Mouse (Mus musculus) embryo, embryonic 10 days (tissue): Measurements from ENCODE around the gene Lyzl6.

Experiments used
- DNase-seq: peaks from one replicate; pipeline ENCODE4 v3.0.0-alpha.2; 2015; ENCODE audit warnings: low spot score

Gene Lyzl6

DNA sequence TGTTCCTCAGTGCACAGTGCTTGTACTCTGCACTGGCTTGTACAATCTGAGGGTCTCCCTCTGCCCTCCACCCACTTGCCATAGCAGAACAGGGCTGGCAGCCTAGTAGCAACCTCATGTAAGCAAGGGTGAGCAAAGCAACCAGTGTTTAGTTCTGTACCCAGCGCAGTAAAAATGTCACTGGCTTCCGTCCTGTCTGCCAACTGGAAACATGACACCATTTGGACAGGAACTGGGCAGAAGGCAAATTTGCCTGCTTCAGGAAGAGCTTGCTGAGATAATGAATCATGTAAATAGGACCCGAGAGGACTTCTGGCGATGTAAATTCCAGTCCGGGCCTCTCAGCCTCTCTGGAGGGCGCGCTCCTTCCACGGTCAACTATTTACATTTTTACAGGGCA is 7.0 kb upstream of the Lyzl6 start:
- no peak for DNase-seq

DNA sequence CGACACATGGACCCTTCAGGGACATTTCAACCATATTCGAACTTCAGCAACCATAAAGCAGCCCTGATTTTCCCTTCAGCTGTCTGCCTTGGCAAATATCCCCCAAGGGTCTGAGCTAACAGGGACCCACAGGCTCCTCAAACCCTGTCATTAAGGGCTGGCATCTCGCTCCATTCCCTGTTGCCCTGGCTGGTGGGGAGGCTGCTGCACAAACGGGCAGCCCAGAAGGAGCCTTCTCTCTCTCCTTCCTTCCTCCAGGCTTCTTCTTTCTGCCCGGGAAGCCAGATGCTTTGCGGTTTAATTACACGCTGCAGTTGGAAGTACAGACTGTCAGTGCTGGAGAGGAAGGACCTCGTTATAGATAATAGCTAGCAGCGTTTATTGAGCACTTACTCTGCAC is 4.5 kb upstream of the Lyzl6 start:
- DNase-seq: no peak

GRCm38 (mm10) chr11:103639407-103639946 is 787 bp upstream of the Lyzl6 start:
- peak; percentile 89 for DNase-seq

- no peak for DNase-seq
Observed at GRCm38 (mm10) chr11:103636261-103636660, 2.4 kb downstream of the Lyzl6 start.

DNA sequence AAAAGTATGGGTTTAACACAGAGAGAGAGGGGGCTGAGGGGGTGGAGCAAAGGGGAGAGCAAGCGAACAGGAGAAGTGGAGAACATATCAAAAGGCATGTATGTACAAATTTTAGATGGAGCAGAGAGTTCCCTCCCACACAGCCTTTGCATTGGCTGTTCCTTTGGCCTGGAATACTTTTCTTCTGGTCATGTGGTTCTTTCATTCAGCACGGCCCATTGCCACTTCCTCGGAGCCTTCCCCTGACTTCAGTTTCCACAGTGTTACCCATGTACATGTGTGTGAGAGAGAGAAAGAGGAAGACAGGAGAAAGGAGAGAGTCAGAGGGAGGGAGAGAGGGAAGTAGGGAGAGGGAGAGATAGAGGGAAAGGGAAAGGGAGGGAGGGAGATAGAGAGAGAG is 3.2 kb downstream of the Lyzl6 start:
- no peak for DNase-seq

DNA sequence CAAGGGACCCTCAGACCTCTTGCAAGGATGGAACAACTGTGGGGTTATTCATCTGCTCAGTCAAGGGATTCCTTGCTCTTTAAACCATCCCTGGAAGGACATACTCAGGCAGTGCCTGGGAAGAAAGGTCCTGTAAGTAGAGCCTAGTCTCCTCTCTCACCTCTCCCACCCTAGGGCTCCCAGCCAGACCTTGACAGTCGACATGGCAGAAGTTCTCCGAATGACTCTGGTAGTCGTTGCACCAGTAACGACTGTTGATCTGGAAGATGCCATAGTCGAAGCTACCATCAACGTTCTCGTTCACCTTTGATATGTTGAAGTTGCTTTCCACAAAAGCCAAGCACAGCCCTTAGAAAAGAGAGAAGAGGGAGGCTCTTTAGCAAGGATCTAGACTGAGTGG is 3.9 kb downstream of the Lyzl6 start:
- no peak for DNase-seq

DNA sequence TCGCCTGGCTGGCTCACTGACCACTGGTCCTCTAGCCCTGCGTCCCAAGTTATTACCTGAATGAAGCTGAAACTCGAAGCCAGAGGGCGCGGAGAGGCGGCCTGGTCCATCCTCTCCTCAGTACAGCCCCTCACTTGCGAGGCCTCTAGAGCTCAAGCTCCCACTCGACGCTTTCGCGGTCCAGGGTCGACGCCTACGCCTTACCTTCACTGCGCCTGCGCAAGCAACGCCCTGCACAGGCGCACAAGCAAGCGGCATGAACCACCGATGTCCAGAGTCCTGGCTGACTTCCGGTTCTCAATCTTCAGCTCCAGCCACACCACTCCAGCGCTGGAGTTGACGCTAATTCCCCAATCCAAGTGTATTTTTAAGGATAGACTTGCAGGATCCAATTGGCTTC is 11.2 kb downstream of the Lyzl6 start:
- DNase-seq: no peak

DNA sequence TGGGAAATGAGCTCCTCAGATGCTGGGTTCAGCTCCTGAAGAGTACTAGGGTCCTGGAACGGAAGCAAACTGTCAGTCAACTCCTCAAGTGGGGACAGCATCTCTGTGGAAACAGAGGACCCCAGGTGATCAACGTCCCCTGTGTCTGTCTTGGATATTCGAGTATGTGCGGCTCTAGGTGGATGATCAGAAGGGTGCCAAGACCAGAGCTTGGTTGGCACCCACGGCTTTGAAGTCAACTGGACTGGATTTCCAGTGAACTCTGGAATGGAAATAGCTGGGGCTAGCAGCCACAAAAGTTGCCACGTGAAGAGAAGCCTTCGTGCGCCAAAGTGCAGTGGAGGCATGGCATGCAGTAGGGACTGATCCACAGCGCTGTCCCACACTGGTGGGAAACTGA is 17.6 kb downstream of the Lyzl6 start, which contains the start of gene Gm884:
Gene Gm884, minus strand, starts transcription at position 101 of the 400 bp plus-strand sequence.
- DNase-seq: no peak

DNA sequence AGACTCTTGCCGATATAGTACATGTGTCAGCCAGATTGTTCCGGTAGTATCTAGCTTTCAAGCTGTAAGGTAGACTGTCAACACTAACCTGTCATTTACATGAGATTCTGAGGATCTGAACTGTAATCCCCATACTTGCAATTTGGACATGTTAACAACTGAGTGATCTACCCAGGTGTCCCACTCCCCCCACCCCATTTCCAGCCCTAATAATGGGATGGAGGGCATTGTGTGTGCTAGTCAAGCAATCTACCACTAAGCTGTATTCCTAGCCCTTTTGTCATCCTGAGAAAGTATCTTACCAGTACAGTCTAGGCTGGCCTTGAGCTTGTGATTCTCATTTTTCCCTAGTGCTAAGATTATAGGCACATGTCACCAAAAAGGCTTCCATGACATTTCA is 27.9 kb downstream of the Lyzl6 start:
- DNase-seq: no peak

GRCm38 (mm10) chr11:103606611-103607010 is 32.1 kb downstream of the Lyzl6 start:
- no peak for DNase-seq
